In the genomic region with DNA sequence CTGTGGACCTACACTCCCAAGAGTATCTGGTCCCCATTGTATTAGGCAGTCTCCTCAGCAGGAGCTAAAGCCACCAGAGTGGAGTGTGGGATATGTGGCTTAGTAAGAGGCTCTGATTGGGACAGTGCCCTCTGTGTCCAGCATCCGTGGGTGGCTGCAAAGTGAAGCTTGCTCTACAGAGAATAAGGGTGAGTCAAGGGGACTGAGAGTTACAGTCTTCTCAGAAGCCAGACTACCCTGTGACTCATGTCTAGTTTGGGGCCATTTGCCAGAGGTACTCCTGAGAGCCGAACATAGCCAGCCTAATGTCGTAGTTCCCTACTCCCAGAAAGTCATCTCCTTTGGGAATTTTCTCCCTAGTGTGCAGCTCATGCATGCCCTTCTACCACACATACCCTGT, we compare ENCODE assay signal across 16 mouse cellular contexts. TPM values are rescaled to one million over a fixed set of nuclear protein-coding genes. Genes with fewer than 3 reads are reported as not detected.
DNase-seq lines count a peak whose midpoint lies in the region; ATAC-seq and TF ChIP-seq lines count a peak whose summit lies in the region.
"Had no signal": no experiment of that assay in that cellular context is flagged by ENCODE, and none has a peak within 500 bp of the region (broad histone marks: within the 10 kb centered on the region; RNA-seq: fewer than 3 reads in every experiment).

No protein-coding gene starts in this region.

- no peak overlapping the region for H3K9ac ChIP-seq in heart, embryonic 14.5 days (ENCODE audit: low read length)
- H3K9ac ChIP-seq: embryonic facial prominence, embryonic 12.5 days; forebrain, embryonic 15.5 days; hindbrain, embryonic 12.5 days had no signal

- H3K4me1 ChIP-seq in embryonic fibroblast, embryonic 13.5 days (ENCODE audit: control insufficient read depth, insufficient read depth, low read length), result peaks cover 10% of the 10 kb centered on the region
- peaks cover 3 to 9% of the 10 kb centered on the region in 2 experiments for H3K4me1 ChIP-seq in heart, embryonic 14.5 days (ENCODE audit: control insufficient read depth in 2 of 2, insufficient read depth in 2 of 2, low read length in 2 of 2)
- H3K4me1 ChIP-seq: embryonic facial prominence, embryonic 12.5 days; forebrain, embryonic 15.5 days; hindbrain, embryonic 12.5 days; megakaryocyte, embryonic 14.5 days had no signal

- H3K4me2 ChIP-seq in heart, embryonic 14.5 days (ENCODE audit: low read length), result no peak overlapping the region
- H3K4me2 ChIP-seq: embryonic facial prominence, embryonic 12.5 days; forebrain, embryonic 15.5 days; hindbrain, embryonic 12.5 days had no signal

- H3K27ac ChIP-seq in embryonic fibroblast, embryonic 13.5 days (ENCODE audit: insufficient read depth, low read length), result peak overlapping the region; percentile 80
- H3K27ac ChIP-seq in heart, embryonic 14.5 days (replicated peaks in 1 of 2; ENCODE audit: control insufficient read depth in 1 of 2, insufficient read depth in 1 of 2, low read depth in 2 of 2, low read length in 2 of 2), result 0 out of 4 replicates have a peak overlapping the region, but pooled peaks of 1 of the 2 experiments have one; percentile 0
- H3K27ac ChIP-seq: embryonic facial prominence, embryonic 12.5 days; forebrain, embryonic 15.5 days; hindbrain, embryonic 12.5 days had no signal

- peak; percentile 96 for DNase-seq in 3T3-L1 (ENCODE audit: low read depth, low spot score)
- DNase-seq in NIH3T3 (ENCODE audit: low read depth), result peak; percentile 80
- no peak for DNase-seq in spleen, adult 18-20 months
- DNase-seq in lung, adult 18-20 months, result no peak
- DNase-seq in cerebellum, adult 9-10 months, result no peak
- DNase-seq: cerebellum, postnatal 25 days; gastrocnemius, postnatal 14 days; lung, adult 2 months; right cerebral cortex, postnatal 14 days had no signal

- no peaks in the 10 kb centered on the region for H3K36me3 ChIP-seq in heart, embryonic 14.5 days (ENCODE audit: control insufficient read depth, insufficient read depth, low read length)
- H3K36me3 ChIP-seq: embryonic facial prominence, embryonic 12.5 days; forebrain, embryonic 15.5 days; hindbrain, embryonic 12.5 days had no signal

- no peak overlapping the region for H3K4me3 ChIP-seq in embryonic fibroblast, embryonic 13.5 days (ENCODE audit: insufficient read depth, low read length)
- H3K4me3 ChIP-seq in heart, embryonic 14.5 days (ENCODE audit: control insufficient read depth in 1 of 2, insufficient read depth in 1 of 2, low read depth in 1 of 2, low read length in 2 of 2), result no peak overlapping the region
- H3K4me3 ChIP-seq: embryonic facial prominence, embryonic 12.5 days; forebrain, embryonic 15.5 days; hindbrain, embryonic 12.5 days; megakaryocyte, embryonic 14.5 days had no signal

- no peaks in the 10 kb centered on the region for H3K27me3 ChIP-seq in heart, embryonic 14.5 days (ENCODE audit: control insufficient read depth, insufficient read depth, low read length)
- H3K27me3 ChIP-seq: embryonic facial prominence, embryonic 12.5 days; forebrain, embryonic 15.5 days; hindbrain, embryonic 12.5 days; megakaryocyte, embryonic 14.5 days had no signal

- no peak for TF ChIP-seq CTCF in embryonic fibroblast, embryonic 13.5 days (IDR thresholded peaks at IDR 0.05; ENCODE audit: borderline replicate concordance, insufficient read depth, low read length)

- 0 out of 2 replicates have a peak, but pooled peaks have one; percentile 4 for ATAC-seq in heart, embryonic 14.5 days (ENCODE audit: insufficient number of reproducible peaks, insufficient read depth, low FRiP score, low read depth)
- ATAC-seq: forebrain, embryonic 15.5 days; intestine, embryonic 16.5 days had no signal

- no peak for TF ChIP-seq POLR2A in embryonic fibroblast, embryonic 13.5 days (IDR thresholded peaks at IDR 0.05; ENCODE audit: low read depth, low read length)

- WGBS in heart, embryonic 14.5 days, result 53% methylated on average over 3 of the region's 3 CpGs

- H3K9me3 ChIP-seq in heart, embryonic 14.5 days (ENCODE audit: control insufficient read depth, low read length), result peaks cover 6% of the 10 kb centered on the region
- H3K9me3 ChIP-seq: embryonic facial prominence, embryonic 12.5 days; forebrain, embryonic 15.5 days; hindbrain, embryonic 12.5 days had no signal

RNA-seq across cellular contexts. Expression of a gene that starts 50.7 kb away (rescaled TPM):
- polyA plus RNA-seq in embryonic fibroblast, embryonic 13.5 days (2011; ENCODE audit: insufficient read length, low read depth, missing spikeins), result 45.8 and 72.2 TPM in 2 replicates
- 8.4 TPM in 2 replicates for polyA plus RNA-seq in heart, embryonic 14.5 days (2014; fragmentation: Nextera tagmentation; extraction: Ambion mirVana)

Comparison
In these comparisons a context has a peak if more than half of its experiments do, and no peak if none do; other contexts are left out.
1. DNase-seq: peak in 3T3-L1 (single experiment) and NIH3T3 (single experiment); none in spleen, adult 18-20 months (0 of 2), lung, adult 18-20 months (0 of 2) and cerebellum, adult 9-10 months (single experiment).